Mouse (Mus musculus) heart, embryonic 14.5 days (tissue): ENCODE data around the gene Pdzd2. TPM values are rescaled to one million over a fixed set of nuclear protein-coding genes. Genes with fewer than 3 reads are reported as not detected.

Experiments used
- ATAC-seq: fragments of 200-750 bp; cut with Nextera tagmentation; 2 replicates; pipeline ENCODE4 v1.8.0; 2017; ENCODE audit warnings: low read depth, moderate TSS enrichment; ENCODE audit not compliant: insufficient number of reproducible peaks, insufficient read depth, low FRiP score
- H3K27ac ChIP-seq, 2 experiments: fragments of 200-500 bp in 1 of 2; fragments of 300-500 bp in 1 of 2; sonication (generic) in 1 of 2; replicated peaks in 1 of 2; 2 replicates each; pipeline ENCODE4 v1.5.1; 2012 to 2014; ENCODE audit warnings: low read depth in 2 of 2, low read length in 2 of 2, control low read depth in 1 of 2, mild to moderate bottlenecking in 1 of 2, mixed read lengths in 1 of 2; ENCODE audit not compliant: control insufficient read depth in 1 of 2, insufficient read depth in 1 of 2
- H3K27me3 ChIP-seq: fragments of 300-500 bp; sonication (generic); 2 replicates; pipeline ENCODE4 v1.6.1; 2014; ENCODE audit warnings: mild to moderate bottlenecking, low read length, control low read depth; ENCODE audit not compliant: control insufficient read depth, insufficient read depth
- H3K36me3 ChIP-seq: fragments of 300-500 bp; sonication (generic); 2 replicates; pipeline ENCODE4 v1.6.1; 2014; ENCODE audit warnings: mild to moderate bottlenecking, control low read depth, low read length, mixed read lengths; ENCODE audit not compliant: control insufficient read depth, insufficient read depth
- H3K4me1 ChIP-seq, 2 experiments: fragments of 200-500 bp in 1 of 2; fragments of 300-500 bp in 1 of 2; sonication (generic) in 1 of 2; 2 replicates each; pipeline ENCODE4 v1.6.1; 2012 to 2014; ENCODE audit warnings: low read length in 2 of 2, control low read depth in 1 of 2, mixed read lengths in 1 of 2; ENCODE audit not compliant: control insufficient read depth in 2 of 2, insufficient read depth in 2 of 2
- H3K4me2 ChIP-seq: fragments of 300-500 bp; sonication (generic); 2 replicates; pipeline ENCODE4 v1.6.1; 2014; ENCODE audit warnings: mild to moderate bottlenecking, low read length
- H3K4me3 ChIP-seq, 2 experiments: fragments of 200-500 bp in 1 of 2; fragments of 300-500 bp in 1 of 2; sonication (generic) in 1 of 2; 2 replicates each; pipeline ENCODE4 v1.5.1; 2012 to 2014; ENCODE audit warnings: low read length in 2 of 2, mild to moderate bottlenecking in 2 of 2, control low read depth in 1 of 2, low read depth in 1 of 2, moderate library complexity in 1 of 2; ENCODE audit not compliant: control insufficient read depth in 1 of 2, insufficient read depth in 1 of 2
- H3K9ac ChIP-seq: fragments of 300-500 bp; sonication (generic); 2 replicates; pipeline ENCODE4 v1.6.1; 2014; ENCODE audit warnings: mild to moderate bottlenecking, low read length
- H3K9me3 ChIP-seq: fragments of 300-500 bp; sonication (generic); 2 replicates; pipeline ENCODE4 v1.6.1; 2016; ENCODE audit warnings: low read length, control low read depth; ENCODE audit not compliant: control insufficient read depth
- WGBS: fragments of 180-500 bp; shearing (Covaris S2); extraction: QIAGEN DNeasy Blood & Tissue Kit; methylation state at CpG from one replicate; pipeline ENCODE4 v1.1.7; 2014; 5-methylcytosine and 5-hydroxymethylcytosine counted together
- polyA plus RNA-seq: library from polyadenylated mRNA; unstranded; fragments of >200 nt; fragmentation: Nextera tagmentation; extraction: Ambion mirVana; gene quantifications from 2 replicates; pipeline ENCODE4 v1.2.1, GENCODE M21; 2014

Pdzd2 gene
- polyA plus RNA-seq, 1 experiment from 2014 or later, result 16.8 TPM

DNA sequence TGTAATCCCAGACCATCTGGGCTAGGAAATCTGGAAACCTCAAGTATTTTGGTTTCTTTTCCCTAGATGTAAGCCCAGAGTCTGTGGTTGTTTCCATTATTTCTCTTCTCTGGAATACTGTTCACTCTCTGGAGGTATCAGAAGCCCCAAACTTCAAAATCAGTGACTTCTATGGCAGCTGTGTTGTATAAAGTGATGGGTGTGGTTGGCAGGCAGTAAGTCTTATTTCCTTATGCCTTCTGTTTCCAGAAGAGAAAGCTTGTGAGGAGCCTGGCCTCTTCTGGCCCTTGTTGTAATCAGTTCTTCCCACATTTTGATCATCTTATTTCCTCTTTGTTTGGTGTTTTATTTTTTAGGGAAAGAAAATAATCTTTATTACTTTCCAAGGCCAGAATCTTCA lies 408.8 kb downstream of the Pdzd2 start:
- Histone ChIP-seq H3K27ac (peak overlapping the region; percentile 42 to 45; a peak in 3 of 4 replicates), H3K4me2 (no peak overlapping the region), H3K27me3 (no peaks in the 10 kb centered on the region), H3K4me1 (peaks cover 7 to 39% of the 10 kb centered on the region in 2 experiments), H3K36me3 (peaks cover 4% of the 10 kb centered on the region; the same call in 1 of the 2 replicates), H3K9me3 (no peaks in the 10 kb centered on the region), H3K9ac (no peak overlapping the region), H3K4me3 (no peak overlapping the region)
- no peak for ATAC-seq

DNA sequence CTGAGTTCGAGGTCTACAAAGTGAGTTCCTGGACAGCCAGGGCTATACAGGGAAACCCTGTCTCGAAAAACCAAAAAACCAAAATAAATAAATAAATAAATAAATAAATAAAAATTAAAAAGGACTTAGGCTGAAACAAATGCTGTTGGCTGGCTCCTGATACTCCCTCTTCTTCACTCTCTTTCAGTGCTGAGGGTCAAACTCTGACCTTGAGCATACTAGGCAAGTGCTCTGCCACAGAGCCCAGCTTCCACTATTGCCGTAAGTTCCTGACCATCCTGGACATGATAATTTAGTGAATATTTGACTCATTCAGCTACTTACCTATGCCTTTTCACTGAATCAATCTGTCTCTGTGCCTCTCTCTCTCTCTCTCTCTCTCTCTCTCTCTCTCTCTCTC lies 409.3 kb downstream of the Pdzd2 start:
- H3K4me2 ChIP-seq, result no peak overlapping the region
- peak overlapping the region; percentile 42 to 44; a peak in 3 of 4 replicates for H3K27ac ChIP-seq
- peaks cover 9 to 44% of the 10 kb centered on the region in 2 experiments for H3K4me1 ChIP-seq
- 71% methylated on average over 3 of the region's 3 CpGs for WGBS
- no peak for ATAC-seq
- no peaks in the 10 kb centered on the region for H3K9me3 ChIP-seq
- H3K4me3 ChIP-seq, result no peak overlapping the region
- H3K9ac ChIP-seq, result no peak overlapping the region
- peaks cover 9% of the 10 kb centered on the region for H3K36me3 ChIP-seq
- no peaks in the 10 kb centered on the region for H3K27me3 ChIP-seq

DNA sequence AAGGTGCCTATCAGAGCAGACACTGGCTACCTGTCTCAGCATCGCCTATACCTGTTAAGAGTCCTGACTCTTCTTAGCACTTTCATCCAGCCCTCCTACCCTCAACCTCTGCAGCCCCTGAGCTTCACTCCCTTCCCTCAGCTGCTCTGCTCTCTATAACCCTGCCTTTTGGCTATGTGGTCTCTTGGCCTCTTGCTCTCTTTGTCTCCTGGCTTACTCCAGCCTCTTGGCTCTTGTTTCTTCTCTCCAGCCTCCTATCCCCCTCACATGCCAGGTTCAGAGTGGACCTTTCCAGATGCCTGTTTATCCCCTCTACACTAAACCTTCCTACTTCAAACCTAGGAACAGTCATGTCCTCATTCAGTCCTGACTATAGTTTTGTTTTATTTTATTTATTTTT lies 415.4 kb downstream of the Pdzd2 start:
- Histone ChIP-seq H3K4me3 (no peak overlapping the region), H3K27me3 (no peaks in the 10 kb centered on the region), H3K4me1 (peaks cover 7 to 27% of the 10 kb centered on the region in 2 experiments), H3K4me2 (peak overlapping the region; percentile 82), H3K9me3 (no peaks in the 10 kb centered on the region), H3K36me3 (peaks cover 10% of the 10 kb centered on the region), H3K9ac (peak overlapping the region; percentile 34), H3K27ac (no peak overlapping the region)
- WGBS, result 73% methylated on average over 1 of the region's 1 CpGs
- no peak for ATAC-seq

DNA sequence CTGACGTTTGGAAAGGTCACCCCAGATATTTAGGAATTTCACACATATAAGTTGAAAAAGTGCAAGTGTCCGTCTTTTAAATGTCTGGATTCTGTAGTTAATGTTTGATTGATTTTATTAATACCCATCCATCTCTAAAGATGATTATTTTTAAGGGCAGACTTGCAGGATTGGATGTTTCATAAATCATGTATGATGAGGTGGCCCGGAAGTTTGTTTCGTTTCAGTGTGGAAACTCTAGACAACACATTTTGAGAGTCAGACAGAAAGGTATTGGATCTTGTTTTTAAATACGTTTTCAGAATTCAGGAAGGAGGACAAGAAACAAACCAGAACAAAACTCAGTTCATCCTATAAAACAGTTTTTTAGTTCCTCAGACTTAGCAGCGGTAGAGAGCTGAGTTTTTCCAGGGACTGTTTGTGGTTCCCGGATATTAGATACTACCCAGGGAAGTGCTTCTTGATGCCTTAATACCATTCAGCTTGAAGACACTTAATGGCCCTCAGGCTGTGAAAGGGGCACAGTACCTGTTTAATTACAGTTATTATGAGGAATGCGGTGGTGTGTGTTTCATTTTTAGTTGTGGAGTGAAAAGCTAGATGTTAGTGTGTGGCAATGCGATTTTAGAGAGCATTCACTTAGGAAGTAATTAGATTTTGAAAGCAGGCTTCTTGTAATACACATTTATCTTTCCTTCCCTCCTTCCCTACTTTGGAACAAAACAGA lies 416.9 kb downstream of the Pdzd2 start:
- H3K27ac ChIP-seq, result peak overlapping the region in 1 of 2 experiments; percentile 94; a peak in 1 of 4 replicates
- H3K4me3 ChIP-seq, result peak overlapping the region; percentile 79 to 96
- ATAC-seq, result no peak
- WGBS, result 13% methylated on average over 9 of the region's 9 CpGs
- peaks cover 10% of the 10 kb centered on the region for H3K36me3 ChIP-seq
- H3K9ac ChIP-seq, result peak overlapping the region; percentile 96
- H3K27me3 ChIP-seq, result no peaks in the 10 kb centered on the region
- no peaks in the 10 kb centered on the region for H3K9me3 ChIP-seq
- H3K4me1 ChIP-seq, result peaks cover 7 to 27% of the 10 kb centered on the region in 2 experiments
- H3K4me2 ChIP-seq, result peak overlapping the region; percentile 82

DNA sequence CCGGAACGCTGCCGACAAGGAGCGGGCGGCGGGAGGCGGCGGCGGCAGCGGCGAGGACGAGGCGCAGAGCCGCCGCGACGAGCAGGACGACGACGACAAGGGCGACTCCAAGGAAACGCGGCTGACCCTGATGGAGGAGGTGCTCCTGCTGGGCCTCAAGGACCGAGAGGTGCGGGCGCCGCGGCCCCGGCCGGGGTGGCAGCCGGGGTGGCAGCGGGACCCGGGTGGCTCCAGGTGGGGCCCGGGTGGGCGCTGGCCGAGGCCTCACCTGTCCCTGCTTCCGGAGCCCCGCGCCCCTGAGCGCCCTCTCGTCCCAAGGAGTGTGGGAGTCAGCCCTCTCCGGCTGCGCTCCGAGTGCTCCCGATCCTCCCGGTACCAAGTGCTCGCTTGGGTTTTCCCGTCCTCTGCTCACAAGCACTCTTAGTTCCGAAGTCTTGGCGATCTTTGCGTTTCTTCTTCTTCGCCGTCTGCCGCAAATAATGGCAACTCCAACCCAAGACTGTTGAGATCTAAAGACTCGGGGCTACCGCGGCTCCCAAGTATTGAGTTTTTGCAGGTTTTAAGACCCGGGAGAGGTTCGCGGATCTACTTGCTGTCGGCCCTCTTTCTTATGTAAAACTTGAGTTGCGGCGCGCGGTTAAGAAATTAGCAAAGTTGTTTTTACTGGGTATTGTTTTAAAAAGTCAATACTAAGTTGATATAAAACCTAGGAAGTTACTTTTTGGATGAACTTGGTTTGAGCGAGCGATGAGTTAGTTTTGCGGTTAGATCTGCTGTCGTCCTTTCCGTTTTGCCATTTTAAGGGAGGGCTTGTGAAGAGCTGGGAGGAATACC lies 417.7 kb downstream of the Pdzd2 start, which contains the start of gene 1810049J17Rik:
Gene 1810049J17Rik (minus strand): TSS at position 112 of the 834 bp plus-strand sequence.
- Histone ChIP-seq H3K27me3 (no peaks in the 10 kb centered on the region), H3K27ac (peak within 1 kb of the TSS; percentile 88 to 94), H3K36me3 (peaks cover 10% of the 10 kb centered on the region), H3K9ac (peak within 1 kb of the TSS; percentile 96), H3K4me1 (peaks cover 7 to 27% of the 10 kb centered on the region in 2 experiments), H3K4me2 (peak within 1 kb of the TSS; percentile 82), H3K4me3 (peak within 1 kb of the TSS; percentile 79 to 96), H3K9me3 (no peaks in the 10 kb centered on the region)
- WGBS, result under 1% methylated on average over 66 of the region's 70 CpGs
- peak; percentile 14; the same call in 1 of the 2 replicates for ATAC-seq

DNA sequence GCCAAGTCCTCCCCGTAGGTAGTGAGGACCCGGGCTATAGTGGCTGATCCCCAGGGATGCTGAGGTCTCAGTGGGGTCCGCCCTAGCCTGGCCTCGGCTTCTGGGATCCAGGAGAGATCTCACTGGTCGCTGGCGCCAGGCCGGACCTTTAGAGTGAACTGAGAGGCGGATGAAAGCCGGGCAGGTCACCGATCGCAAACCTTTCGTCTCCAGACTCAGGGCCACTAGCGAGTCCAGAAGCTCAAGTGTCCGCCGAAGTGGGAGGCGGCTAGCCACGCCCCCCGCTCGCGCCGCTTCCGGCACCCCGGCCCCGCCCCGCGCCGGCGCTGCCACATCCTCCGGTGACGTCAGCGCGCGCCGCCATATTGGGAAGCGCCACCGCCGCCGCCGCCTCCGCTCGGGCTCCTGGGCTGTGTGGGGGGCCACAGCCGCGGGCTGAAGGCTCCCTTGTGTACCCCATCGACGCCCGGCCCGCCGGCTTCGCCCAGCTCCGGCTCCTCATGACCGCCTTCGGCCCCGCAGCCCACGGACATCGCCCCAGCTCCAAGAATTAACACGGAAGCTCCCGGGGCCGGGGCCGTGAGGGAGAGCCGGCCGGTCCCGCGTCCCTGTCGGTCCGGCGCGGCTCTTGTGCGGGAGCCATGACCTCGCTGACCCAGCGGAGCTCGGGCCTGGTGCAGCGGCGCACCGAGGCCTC lies 418.5 kb downstream of the Pdzd2 start, which contains the start of gene Golph3:
Gene Golph3 (plus strand): TSS at position 360 of the 697 bp plus-strand sequence.
- Histone ChIP-seq H3K27me3 (no peaks in the 10 kb centered on the region), H3K27ac (peak within 1 kb of the TSS; percentile 88 to 94), H3K4me3 (peak within 1 kb of the TSS; percentile 79 to 96), H3K4me1 (peaks cover 7 to 27% of the 10 kb centered on the region in 2 experiments), H3K4me2 (peak within 1 kb of the TSS; percentile 82), H3K9me3 (no peaks in the 10 kb centered on the region), H3K36me3 (peaks cover 9% of the 10 kb centered on the region), H3K9ac (peak within 1 kb of the TSS; percentile 96)
- peak; percentile 88 for ATAC-seq
- WGBS, result under 1% methylated on average over 72 of the region's 74 CpGs
